Mouse (Mus musculus) Patski (cell line): ENCODE measurements at regions not wholly inside any gene's neighbourhood (a gene's known extent, or its start where the extent isn't known, plus 50 kb on each side); places are given as distances from the start of the nearest gene placed in this dataset.

Source experiments
- ATAC-seq: fragments of 100-300 bp; one replicate; pipeline ENCODE4 v1.8.0; 2021
- CTCF ChIA-PET: fragments of 350-600 bp; sonication (Branson Sonifier 250); formaldehyde crosslinking; loops from one replicate; lab custom pipeline; 2022; ENCODE audit warnings: inconsistent platforms; lab: Charles Lee
- POLR2A ChIA-PET: fragments of 350-600 bp; sonication (Branson Sonifier 250); formaldehyde crosslinking; loops from one replicate; lab custom pipeline; 2022; ENCODE audit warnings: antibody characterized with exemption, inconsistent platforms; lab: Charles Lee
- DNase-seq: peaks from one replicate; pipeline ENCODE4 v3.0.0-alpha.2; 2011; ENCODE audit warnings: low read depth, low spot score
- H3K27me3 ChIP-seq: fragments of 371-371 bp; one replicate; pipeline ENCODE4 v1.5.1; 2021
- CTCF ChIP-seq: fragments of 100-300 bp; IDR thresholded peaks from one replicate; pipeline ENCODE4 v1.5.1; 2021
- in situ Hi-C: fragments of 300-500 bp; cut with MboI; formaldehyde crosslinking; loops from 3 replicates; pipeline ENCODE4 v1.11.1; 2018; ENCODE audit warnings: low pct_unique_long_range_greater_than_20kb, mixed read lengths

GRCm38 (mm10) chr16:87295727-87296126 is 58.3 kb upstream of the N6amt1 start:
- DNase-seq = no peak
- ChIA-PET POLR2A (no interaction called here), CTCF (interaction anchor here (1.2 kb wide), 1 partner anchor 11 kb away, joined by 3 read pairs; no protein-coding TSS in a partner anchor)
- no peaks in the 10 kb centered on the region for H3K27me3 ChIP-seq
- in situ Hi-C loops = no loop called here
- no peak for ATAC-seq
- no peak for TF ChIP-seq CTCF

GRCm38 (mm10) chr16:87292826-87293225 is 61.2 kb upstream of the N6amt1 start:
- no peak for ATAC-seq
- in situ Hi-C loops = no loop called here
- ChIA-PET POLR2A (no interaction called here), CTCF (no interaction called here)
- H3K27me3 ChIP-seq = no peaks in the 10 kb centered on the region
- no peak for DNase-seq
- no peak for TF ChIP-seq CTCF

- in situ Hi-C loops = no loop called here
- POLR2A ChIA-PET = no interaction called here
- CTCF ChIA-PET = interaction anchor here (1.3 kb wide), 1 partner anchor 16 kb away, joined by 3 read pairs; no protein-coding TSS in a partner anchor
- H3K27me3 ChIP-seq = no peaks in the 10 kb centered on the region
- DNase-seq (no peak), ATAC-seq (peak; percentile 39)
- no peak for TF ChIP-seq CTCF
Measured at GRCm38 (mm10) chr16:87291716-87292115, 62.3 kb upstream of the N6amt1 start.

- ATAC-seq (no peak), DNase-seq (no peak)
- ChIA-PET POLR2A (no interaction called here), CTCF (interaction anchor here (0.8 to 1.6 kb wide), 7 partner anchors 12 to 39 kb away, joined by 3 to 5 read pairs (median 3); no protein-coding TSS in a partner anchor)
- TF ChIP-seq CTCF = no peak
- in situ Hi-C loops = no loop called here
- no peaks in the 10 kb centered on the region for H3K27me3 ChIP-seq
Measured at GRCm38 (mm10) chr16:87285639-87286038, 68.3 kb upstream of the N6amt1 start.

GRCm38 (mm10) chr16:87284835-87285510 is 69.0 kb upstream of the N6amt1 start:
- no peaks in the 10 kb centered on the region for H3K27me3 ChIP-seq
- CTCF ChIA-PET = interaction anchor here (0.8 to 1.6 kb wide), 9 partner anchors 9 to 40 kb away, joined by 3 to 5 read pairs (median 3); no protein-coding TSS in a partner anchor
- POLR2A ChIA-PET = no interaction called here
- in situ Hi-C loops = no loop called here
- peak; percentile 42 for TF ChIP-seq CTCF
- ATAC-seq (no peak), DNase-seq (no peak)

GRCm38 (mm10) chr16:87278518-87278917 is 75.5 kb upstream of the N6amt1 start:
- POLR2A ChIA-PET = no interaction called here
- DNase-seq = no peak
- TF ChIP-seq CTCF = no peak
- CTCF ChIA-PET = interaction anchor here (1.4 kb wide), 2 partner anchors 115 to 119 kb away, joined by 3 to 4 read pairs; no protein-coding TSS in a partner anchor
- no peaks in the 10 kb centered on the region for H3K27me3 ChIP-seq
- ATAC-seq = no peak
- in situ Hi-C loops = no loop called here

GRCm38 (mm10) chr16:87272363-87272762 is 81.6 kb upstream of the N6amt1 start:
- no peaks in the 10 kb centered on the region for H3K27me3 ChIP-seq
- POLR2A ChIA-PET = no interaction called here

GRCm38 (mm10) chr16:87267954-87268804 is 85.8 kb upstream of the N6amt1 start:
- no peak for TF ChIP-seq CTCF
- no peaks in the 10 kb centered on the region for H3K27me3 ChIP-seq
- DNase-seq (no peak), ATAC-seq (peak; percentile 60)
- in situ Hi-C loops = no loop called here
- POLR2A ChIA-PET = no interaction called here
- CTCF ChIA-PET = no interaction called here

More at GRCm38 (mm10) chr16:87272363-87272762, 81.6 kb upstream of the N6amt1 start:
- DNase-seq (no peak), ATAC-seq (no peak)
- in situ Hi-C loops = no loop called here
- TF ChIP-seq CTCF = no peak
- CTCF ChIA-PET = interaction anchor here (0.9 kb wide), 1 partner anchor 8 kb away, joined by 3 read pairs; no protein-coding TSS in a partner anchor

GRCm38 (mm10) chr16:87267517-87267916 is 86.5 kb upstream of the N6amt1 start:
- ChIA-PET CTCF (no interaction called here), POLR2A (no interaction called here)
- ATAC-seq (no peak), DNase-seq (no peak)
- H3K27me3 ChIP-seq = no peaks in the 10 kb centered on the region
- no peak for TF ChIP-seq CTCF
- in situ Hi-C loops = no loop called here

- no peak for DNase-seq
- no peak for ATAC-seq
- CTCF ChIA-PET = interaction anchor here (0.9 kb wide), 1 partner anchor 9 kb away, joined by 3 read pairs; no protein-coding TSS in a partner anchor
Measured at GRCm38 (mm10) chr16:87263571-87263970, 90.4 kb upstream of the N6amt1 start.

GRCm38 (mm10) chr16:87263041-87263440 is 90.9 kb upstream of the N6amt1 start:
- POLR2A ChIA-PET = no interaction called here
- in situ Hi-C loops = no loop called here
- ATAC-seq = no peak
- no peak for DNase-seq
- CTCF ChIA-PET = no interaction called here
- TF ChIP-seq CTCF = no peak
- H3K27me3 ChIP-seq = no peaks in the 10 kb centered on the region

More at GRCm38 (mm10) chr16:87263571-87263970, 90.4 kb upstream of the N6amt1 start:
- no peak for TF ChIP-seq CTCF
- in situ Hi-C loops = no loop called here
- POLR2A ChIA-PET = no interaction called here
- no peaks in the 10 kb centered on the region for H3K27me3 ChIP-seq
